Mouse (Mus musculus): ENCODE results near the gene Zfand6. TPM values are rescaled to one million over a fixed set of nuclear protein-coding genes. Genes with fewer than 3 reads are reported as not detected.

Gene Zfand6
- polyA plus RNA-seq, 1 experiment from 2014 or later, result 126 TPM

DNA sequence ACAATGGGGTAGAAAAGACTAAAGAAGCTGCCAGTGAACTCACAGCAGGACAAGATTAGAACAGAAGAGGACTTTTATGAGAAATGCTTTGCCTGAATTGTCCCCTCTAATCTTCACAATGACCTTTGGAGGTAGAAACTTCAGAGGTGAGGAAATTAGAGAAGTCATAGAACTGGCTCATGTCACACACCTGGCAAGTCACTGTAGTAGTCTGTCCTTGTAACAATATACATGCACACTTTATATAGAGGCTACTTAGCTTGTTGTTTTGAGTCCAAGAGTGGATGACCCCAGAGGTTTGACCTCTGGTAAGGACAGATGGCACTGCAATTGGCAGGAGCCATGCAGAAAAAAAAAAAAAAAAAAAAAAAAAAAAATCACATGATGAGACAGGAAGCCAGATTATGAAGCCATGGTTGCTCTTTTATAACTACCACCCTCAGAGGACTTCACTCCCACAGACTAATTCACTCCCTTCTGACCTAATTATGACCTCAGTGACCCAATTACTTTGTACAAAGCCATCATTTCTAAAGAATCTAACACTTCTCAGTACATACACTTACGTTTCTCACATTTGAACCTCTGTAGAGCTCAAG, 20.1 kb downstream of the Zfand6 start:
- 88% methylated on average over 1 of the region's 1 CpGs for WGBS
- no peak overlapping the region for H3K27ac ChIP-seq (ENCODE audit: low read depth, low read length)

DNA sequence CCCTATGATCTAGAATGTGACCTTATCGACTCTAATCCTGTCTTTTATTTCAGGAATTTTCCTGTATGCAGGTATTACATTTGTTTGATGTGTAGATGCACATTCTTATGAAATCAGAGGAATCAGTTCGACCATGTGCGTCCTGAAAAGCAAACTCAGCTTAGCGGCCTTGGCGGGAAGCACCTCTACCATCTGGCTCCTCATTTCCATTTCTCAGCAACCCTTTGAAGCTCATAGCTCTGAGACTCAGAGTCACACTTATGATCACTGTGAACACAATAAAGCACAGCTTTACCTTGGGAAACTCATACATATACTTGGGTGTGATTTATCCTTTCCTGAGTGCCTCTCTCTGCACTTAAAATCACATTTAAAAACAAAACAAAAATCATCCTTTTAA, 21.8 kb downstream of the Zfand6 start:
- Histone ChIP-seq H3K4me2 (no peak overlapping the region), H3K36me3 (ENCODE audit: control insufficient read depth, insufficient read depth, low read length) (no peaks in the 10 kb centered on the region), H3K9me3 (ENCODE audit: control insufficient read depth, low read length) (no peaks in the 10 kb centered on the region), H3K27ac (ENCODE audit: low read depth, low read length) (no peak overlapping the region), H3K27me3 (replicated peaks; ENCODE audit: control insufficient read depth, insufficient read depth, low read length) (no peaks in the 10 kb centered on the region), H3K4me3 (ENCODE audit: low read depth, low read length) (no peak overlapping the region), H3K9ac (ENCODE audit: low read depth, low read length) (no peak overlapping the region), H3K4me1 (replicated peaks; ENCODE audit: control insufficient read depth, insufficient read depth, low read length) (no peaks in the 10 kb centered on the region)
- ATAC-seq (replicated peaks; ENCODE audit: low FRiP score) (no peak), DNase-seq (ENCODE audit: low spot score) (no peak)
- WGBS, result 85% methylated on average over 5 of the region's 5 CpGs

More for the DNA sequence above, 20.1 kb downstream of the Zfand6 start:
- Histone ChIP-seq H3K36me3 (ENCODE audit: control insufficient read depth, insufficient read depth, low read length) (no peaks in the 10 kb centered on the region), H3K4me3 (ENCODE audit: low read depth, low read length) (no peak overlapping the region), H3K27me3 (replicated peaks; ENCODE audit: control insufficient read depth, insufficient read depth, low read length) (no peaks in the 10 kb centered on the region), H3K4me2 (no peak overlapping the region), H3K9me3 (ENCODE audit: control insufficient read depth, low read length) (no peaks in the 10 kb centered on the region), H3K4me1 (replicated peaks; ENCODE audit: control insufficient read depth, insufficient read depth, low read length) (no peaks in the 10 kb centered on the region), H3K9ac (ENCODE audit: low read depth, low read length) (no peak overlapping the region)
- DNase-seq (ENCODE audit: low spot score) (no peak), ATAC-seq (replicated peaks; ENCODE audit: low FRiP score) (no peak)

DNA sequence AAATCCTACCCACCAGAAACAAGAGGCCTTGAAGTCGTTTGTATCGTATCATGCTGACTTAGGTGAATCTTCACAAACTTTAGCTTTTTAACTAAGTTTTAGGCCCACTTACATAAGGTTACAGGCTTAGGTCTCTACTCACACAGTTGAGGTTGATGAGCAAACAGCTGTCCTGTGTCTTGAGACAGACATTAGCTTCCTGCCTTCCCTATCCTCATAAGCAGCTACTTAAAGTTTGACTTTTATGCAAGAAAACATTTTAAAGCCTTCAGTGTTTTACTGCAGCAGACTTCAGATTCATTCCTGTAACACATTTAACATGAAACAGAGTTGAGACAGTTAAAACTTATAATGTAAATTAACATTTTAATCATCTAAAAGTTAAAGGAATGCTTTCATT, 37.0 kb downstream of the Zfand6 start:
- no peaks in the 10 kb centered on the region; the same call in 1 of the 2 replicates for H3K36me3 ChIP-seq (ENCODE audit: control insufficient read depth, insufficient read depth, low read length)
- H3K4me1 ChIP-seq (replicated peaks; ENCODE audit: control insufficient read depth, insufficient read depth, low read length), result peaks cover 36% of the 10 kb centered on the region
- ATAC-seq (replicated peaks; ENCODE audit: low FRiP score), result no peak
- H3K9ac ChIP-seq (ENCODE audit: low read depth, low read length), result no peak overlapping the region
- H3K4me2 ChIP-seq, result no peak overlapping the region
- 79% methylated on average over 2 of the region's 2 CpGs for WGBS
- no peaks in the 10 kb centered on the region for H3K27me3 ChIP-seq (replicated peaks; ENCODE audit: control insufficient read depth, insufficient read depth, low read length)
- peak overlapping the region; percentile 4; the same call in 1 of the 2 replicates for H3K27ac ChIP-seq (ENCODE audit: low read depth, low read length)
- no peak for DNase-seq (ENCODE audit: low spot score)
- no peak overlapping the region for H3K4me3 ChIP-seq (ENCODE audit: low read depth, low read length)
- no peaks in the 10 kb centered on the region for H3K9me3 ChIP-seq (ENCODE audit: control insufficient read depth, low read length)

DNA sequence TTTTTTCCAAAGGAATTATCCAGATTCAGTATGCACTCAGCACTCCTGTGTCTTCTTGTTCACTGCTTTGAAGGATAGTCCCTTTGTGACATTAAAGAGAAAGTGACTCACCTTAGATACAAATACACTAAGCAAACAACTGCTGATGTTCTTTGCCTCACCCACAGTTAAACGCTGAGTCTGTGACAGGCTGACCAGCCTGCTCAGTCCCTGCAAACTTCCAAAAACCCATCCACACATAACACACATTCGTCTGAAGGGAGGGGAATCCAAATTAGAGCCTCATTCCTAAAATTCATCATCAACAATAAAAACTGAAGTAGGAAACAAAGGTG, 37.8 kb downstream of the Zfand6 start:
- no peaks in the 10 kb centered on the region for H3K27me3 ChIP-seq (replicated peaks; ENCODE audit: control insufficient read depth, insufficient read depth, low read length)
- DNase-seq (ENCODE audit: low spot score) (no peak), ATAC-seq (replicated peaks; ENCODE audit: low FRiP score) (no peak)
- H3K9ac ChIP-seq (ENCODE audit: low read depth, low read length), result no peak overlapping the region
- H3K4me3 ChIP-seq (ENCODE audit: low read depth, low read length), result no peak overlapping the region
- peak overlapping the region; percentile 44; the same call in 1 of the 2 replicates for H3K4me2 ChIP-seq
- 56% methylated on average over 2 of the region's 2 CpGs for WGBS
- H3K27ac ChIP-seq (ENCODE audit: low read depth, low read length), result peak overlapping the region; percentile 88
- no peaks in the 10 kb centered on the region; the same call in 1 of the 2 replicates for H3K36me3 ChIP-seq (ENCODE audit: control insufficient read depth, insufficient read depth, low read length)
- H3K9me3 ChIP-seq (ENCODE audit: control insufficient read depth, low read length), result no peaks in the 10 kb centered on the region
- H3K4me1 ChIP-seq (replicated peaks; ENCODE audit: control insufficient read depth, insufficient read depth, low read length), result peaks cover 36% of the 10 kb centered on the region

DNA sequence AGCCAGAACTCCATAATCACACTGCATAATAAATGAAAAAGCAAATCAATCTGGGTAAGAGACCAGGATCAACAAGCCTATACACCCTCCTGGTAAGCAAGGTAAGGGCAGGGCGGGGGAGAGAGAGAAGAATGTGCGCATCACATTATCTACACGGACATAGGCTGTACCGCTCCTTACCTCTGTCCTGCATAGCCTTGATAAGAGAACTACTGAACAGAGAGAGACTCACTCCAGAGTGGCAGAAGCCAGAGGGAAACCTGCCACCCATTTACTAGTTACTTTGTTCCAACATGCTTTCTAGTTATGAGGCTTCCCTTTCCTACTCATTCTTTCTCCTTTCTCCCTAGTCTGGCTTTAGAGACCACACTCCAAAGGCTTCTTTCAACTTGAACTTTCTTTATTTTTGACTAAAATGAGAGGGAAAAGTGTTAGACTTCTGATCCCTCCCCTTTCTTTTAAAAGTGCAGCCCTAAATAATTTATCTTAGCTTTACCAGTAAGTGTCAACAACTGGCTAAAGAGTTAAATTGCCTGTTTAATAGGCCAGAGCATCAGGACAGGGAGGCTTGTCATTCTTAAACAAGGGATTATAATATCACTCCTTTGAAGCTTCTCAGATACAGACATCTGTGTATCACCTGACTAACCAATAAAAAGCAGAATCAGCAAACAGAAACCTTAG, 38.3 kb downstream of the Zfand6 start:
- peaks cover 36% of the 10 kb centered on the region for H3K4me1 ChIP-seq (replicated peaks; ENCODE audit: control insufficient read depth, insufficient read depth, low read length)
- 24% methylated on average over 4 of the region's 4 CpGs for WGBS

DNA sequence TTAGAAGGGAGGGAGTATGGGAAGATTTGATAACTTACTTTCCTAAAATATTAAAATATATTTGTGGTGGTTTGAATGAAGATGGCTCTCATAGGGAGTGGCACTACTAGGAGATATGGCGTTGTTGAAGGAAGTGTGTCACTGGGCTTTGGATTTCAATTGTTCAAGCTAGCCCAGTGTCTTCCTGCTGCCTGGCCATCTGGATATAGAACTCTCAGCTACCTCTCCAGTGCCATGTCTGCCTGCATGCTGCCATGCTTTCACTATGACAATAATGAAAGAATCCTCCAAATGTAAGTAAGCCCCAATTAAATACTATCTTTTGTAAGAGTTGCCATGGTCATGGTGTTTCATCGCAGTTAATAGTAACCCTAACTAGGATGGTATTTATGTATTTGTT, 40.7 kb downstream of the Zfand6 start:
- H3K36me3 ChIP-seq (ENCODE audit: control insufficient read depth, insufficient read depth, low read length), result no peaks in the 10 kb centered on the region; the same call in 1 of the 2 replicates
- no peak overlapping the region for H3K4me3 ChIP-seq (ENCODE audit: low read depth, low read length)
- 95% methylated on average over 2 of the region's 2 CpGs for WGBS
- ATAC-seq (replicated peaks; ENCODE audit: low FRiP score) (no peak), DNase-seq (ENCODE audit: low spot score) (no peak)
- H3K9me3 ChIP-seq (ENCODE audit: control insufficient read depth, low read length), result no peaks in the 10 kb centered on the region
- no peaks in the 10 kb centered on the region for H3K27me3 ChIP-seq (replicated peaks; ENCODE audit: control insufficient read depth, insufficient read depth, low read length)
- H3K4me2 ChIP-seq, result no peak overlapping the region
- no peak overlapping the region for H3K27ac ChIP-seq (ENCODE audit: low read depth, low read length)
- peaks cover 21% of the 10 kb centered on the region for H3K4me1 ChIP-seq (replicated peaks; ENCODE audit: control insufficient read depth, insufficient read depth, low read length)
- H3K9ac ChIP-seq (ENCODE audit: low read depth, low read length), result no peak overlapping the region

More for the DNA sequence above, 38.3 kb downstream of the Zfand6 start:
- Histone ChIP-seq H3K4me2 (peak overlapping the region; percentile 44; the same call in 1 of the 2 replicates), H3K27me3 (replicated peaks; ENCODE audit: control insufficient read depth, insufficient read depth, low read length) (no peaks in the 10 kb centered on the region), H3K36me3 (ENCODE audit: control insufficient read depth, insufficient read depth, low read length) (no peaks in the 10 kb centered on the region; the same call in 1 of the 2 replicates), H3K9ac (ENCODE audit: low read depth, low read length) (no peak overlapping the region), H3K9me3 (ENCODE audit: control insufficient read depth, low read length) (no peaks in the 10 kb centered on the region), H3K27ac (ENCODE audit: low read depth, low read length) (peak overlapping the region; percentile 88), H3K4me3 (ENCODE audit: low read depth, low read length) (no peak overlapping the region)
- DNase-seq (ENCODE audit: low spot score) (no peak), ATAC-seq (replicated peaks; ENCODE audit: low FRiP score) (peak; percentile 100)

DNA sequence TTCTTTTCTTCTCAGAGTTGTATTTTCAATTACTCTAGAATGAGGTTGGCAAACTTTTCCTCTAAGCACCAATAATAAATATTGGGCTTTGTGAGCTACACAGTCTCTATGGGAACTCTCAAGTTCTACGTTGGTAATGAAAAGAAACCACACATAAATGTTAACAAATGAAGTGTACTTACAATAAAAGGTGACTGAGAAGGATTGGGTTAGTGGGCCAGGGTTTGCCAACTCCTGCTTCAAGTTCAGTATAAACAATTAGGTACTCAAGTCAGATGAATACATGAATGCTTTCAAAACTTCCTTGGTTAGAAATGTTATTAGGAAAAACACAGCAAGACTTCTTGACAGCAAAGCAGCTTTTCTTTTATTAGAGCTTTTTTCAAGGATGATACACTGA, 43.5 kb downstream of the Zfand6 start:
- Histone ChIP-seq H3K27ac (ENCODE audit: low read depth, low read length) (no peak overlapping the region), H3K27me3 (replicated peaks; ENCODE audit: control insufficient read depth, insufficient read depth, low read length) (no peaks in the 10 kb centered on the region), H3K4me3 (ENCODE audit: low read depth, low read length) (no peak overlapping the region), H3K4me2 (no peak overlapping the region), H3K9me3 (ENCODE audit: control insufficient read depth, low read length) (no peaks in the 10 kb centered on the region), H3K9ac (ENCODE audit: low read depth, low read length) (no peak overlapping the region), H3K36me3 (ENCODE audit: control insufficient read depth, insufficient read depth, low read length) (no peaks in the 10 kb centered on the region; the same call in 1 of the 2 replicates), H3K4me1 (replicated peaks; ENCODE audit: control insufficient read depth, insufficient read depth, low read length) (peaks cover 12% of the 10 kb centered on the region)
- 93% methylated on average over 1 of the region's 1 CpGs for WGBS
- ATAC-seq (replicated peaks; ENCODE audit: low FRiP score) (no peak), DNase-seq (ENCODE audit: low spot score) (no peak)

DNA sequence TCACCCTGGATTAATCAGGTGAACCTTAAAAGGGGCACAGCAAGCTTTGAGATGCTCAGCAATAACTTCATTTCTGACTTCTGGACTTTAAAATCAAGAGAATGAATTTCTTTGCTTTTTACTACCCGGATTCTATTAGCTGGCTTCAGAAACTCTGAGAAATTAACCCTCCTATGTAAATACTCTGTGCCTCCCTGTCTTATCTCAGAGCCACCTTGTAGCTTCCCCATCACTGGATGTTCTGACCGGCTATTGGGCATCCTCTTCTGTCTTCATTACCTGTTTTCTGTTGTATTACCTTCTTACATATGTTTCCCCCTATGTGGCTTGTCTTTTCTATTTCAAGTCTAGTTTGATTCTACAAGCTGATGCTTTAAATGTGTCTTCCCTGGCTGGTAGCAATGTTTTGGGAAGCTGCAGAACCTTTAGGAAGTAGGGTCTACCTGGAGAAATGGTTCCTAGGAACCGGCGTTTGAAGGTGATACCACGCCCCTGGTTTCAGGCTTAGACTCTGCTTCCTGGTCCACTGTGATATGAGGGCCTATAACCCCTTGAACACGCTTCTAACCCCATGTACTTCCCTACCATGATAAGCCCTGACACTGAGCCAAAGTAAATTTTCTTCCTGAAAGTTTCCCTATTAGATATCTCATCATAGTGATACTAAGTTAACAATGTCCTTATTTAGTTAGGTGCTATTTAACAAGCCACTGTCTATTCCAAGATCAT, 46.3 kb downstream of the Zfand6 start:
- Histone ChIP-seq H3K27ac (ENCODE audit: low read depth, low read length) (no peak overlapping the region), H3K36me3 (ENCODE audit: control insufficient read depth, insufficient read depth, low read length) (no peaks in the 10 kb centered on the region), H3K4me2 (no peak overlapping the region), H3K4me1 (replicated peaks; ENCODE audit: control insufficient read depth, insufficient read depth, low read length) (peaks cover 4% of the 10 kb centered on the region; the same call in 1 of the 2 replicates), H3K9me3 (ENCODE audit: control insufficient read depth, low read length) (no peaks in the 10 kb centered on the region), H3K9ac (ENCODE audit: low read depth, low read length) (no peak overlapping the region), H3K27me3 (replicated peaks; ENCODE audit: control insufficient read depth, insufficient read depth, low read length) (no peaks in the 10 kb centered on the region), H3K4me3 (ENCODE audit: low read depth, low read length) (no peak overlapping the region)
- 71% methylated on average over 6 of the region's 6 CpGs for WGBS
- ATAC-seq (replicated peaks; ENCODE audit: low FRiP score) (no peak; the same call in 1 of the 2 replicates), DNase-seq (ENCODE audit: low spot score) (no peak)

Data from liver, embryonic 11.5 days (tissue).